Mouse (Mus musculus): ENCODE measurements around the gene Trim17. TPM values are rescaled to one million over a fixed set of nuclear protein-coding genes. Genes with fewer than 3 reads are reported as not detected.

Trim17 gene
- polyA plus RNA-seq (2016; fragmentation: Nextera tagmentation; extraction: Ambion mirVana), result 0.51 and 0.55 TPM in 2 replicates

DNA sequence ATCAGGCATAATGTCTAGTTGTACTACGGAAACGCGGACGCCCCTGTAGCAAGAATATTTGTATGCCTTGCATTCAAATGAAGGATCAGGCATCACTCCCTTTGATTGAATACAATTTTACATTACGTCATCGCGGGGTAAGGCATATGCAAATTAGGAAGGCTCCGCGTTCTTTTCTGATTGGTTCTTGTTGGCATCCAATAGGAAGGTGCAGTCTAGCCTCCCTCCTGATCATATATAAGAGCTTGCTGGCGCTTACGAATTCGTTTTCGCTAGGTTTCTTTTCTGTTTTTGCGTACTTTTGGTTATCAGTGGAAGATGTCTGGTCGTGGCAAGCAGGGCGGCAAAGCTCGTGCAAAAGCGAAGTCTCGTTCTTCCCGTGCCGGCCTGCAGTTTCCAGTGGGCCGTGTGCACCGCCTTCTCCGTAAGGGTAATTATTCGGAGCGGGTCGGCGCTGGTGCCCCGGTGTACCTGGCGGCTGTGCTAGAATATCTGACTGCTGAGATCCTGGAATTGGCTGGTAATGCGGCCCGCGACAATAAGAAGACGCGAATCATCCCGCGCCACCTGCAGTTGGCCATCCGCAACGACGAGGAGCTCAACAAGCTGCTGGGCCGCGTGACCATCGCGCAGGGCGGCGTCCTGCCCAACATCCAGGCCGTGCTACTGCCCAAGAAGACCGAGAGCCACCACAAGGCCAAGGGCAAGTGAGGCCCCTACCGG lies at the start of gene Trim17, which contains the start of gene Hist3h2a:
Gene Trim17, plus strand, starts transcription at position 266 of the 723 bp plus-strand sequence.
Gene Hist3h2a, plus strand, starts transcription at position 266 of the 723 bp plus-strand sequence.
- no peaks in the 10 kb centered on the region for H3K9me3 ChIP-seq
- peak within 1 kb of the TSS; percentile 90 for H3K9ac ChIP-seq
- peaks cover 27% of the 10 kb centered on the region for H3K4me1 ChIP-seq
- WGBS, result under 1% methylated on average over 49 of the region's 49 CpGs
- peak within 1 kb of the TSS; percentile 89 for H3K4me3 ChIP-seq
- H3K27ac ChIP-seq, result peak within 1 kb of the TSS; percentile 98
- H3K36me3 ChIP-seq, result peaks cover 8% of the 10 kb centered on the region; the same call in 1 of the 2 replicates
- ATAC-seq (ENCODE audit: insufficient number of reproducible peaks, insufficient read depth, low FRiP score, low TSS enrichment), result peak; percentile 86
- H3K27me3 ChIP-seq, result peaks cover 5% of the 10 kb centered on the region; the same call in 1 of the 2 replicates
- peak within 1 kb of the TSS; percentile 90 for H3K4me2 ChIP-seq (replicated peaks)

DNA sequence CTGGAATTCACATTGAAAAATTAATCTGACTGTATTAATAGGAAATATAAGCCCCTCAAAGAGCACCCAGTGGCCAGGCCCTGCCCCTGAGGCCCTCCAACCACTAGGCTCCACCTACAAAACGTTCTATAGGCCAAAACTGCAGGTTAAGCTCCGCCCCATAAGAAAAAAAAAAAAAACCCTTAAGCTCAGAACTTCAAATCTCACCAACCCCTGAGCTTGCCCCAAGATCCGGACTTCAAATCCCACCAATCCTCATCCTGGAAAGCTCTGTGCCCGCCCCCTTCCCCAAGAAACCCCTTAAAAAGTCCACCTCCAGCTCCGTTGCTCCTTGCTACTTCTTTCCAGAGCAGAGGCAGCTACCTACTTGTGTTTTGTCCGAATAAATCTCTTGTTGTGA lies 49.6 kb upstream of the Trim17 start:
- no peak overlapping the region for H3K4me3 ChIP-seq

DNA sequence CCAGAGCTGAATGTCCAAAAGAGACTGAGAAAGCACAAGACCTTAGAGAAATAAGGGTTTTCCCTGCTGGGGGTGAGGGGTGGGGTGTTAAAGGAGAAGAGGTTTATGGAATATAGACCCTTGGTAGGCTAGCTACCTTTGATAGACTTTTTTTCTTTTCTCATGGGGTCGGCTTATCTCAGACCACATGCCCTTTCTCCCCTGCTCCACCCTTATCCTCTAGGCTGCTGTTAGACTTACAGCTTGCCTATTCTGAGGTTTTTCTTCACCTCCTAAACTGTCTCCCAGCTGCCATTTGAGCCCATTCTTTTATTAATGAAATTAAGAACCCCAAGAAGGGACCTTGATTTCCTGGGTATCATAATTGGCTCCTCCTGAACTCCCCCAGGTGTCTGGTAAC lies 40.7 kb upstream of the Trim17 start:
- Histone ChIP-seq H3K4me1 (no peaks in the 10 kb centered on the region), H3K4me3 (no peak overlapping the region), H3K9ac (no peak overlapping the region), H3K4me2 (replicated peaks) (no peak overlapping the region), H3K36me3 (no peaks in the 10 kb centered on the region), H3K27ac (no peak overlapping the region), H3K27me3 (no peaks in the 10 kb centered on the region), H3K9me3 (no peaks in the 10 kb centered on the region)
- no peak for ATAC-seq (ENCODE audit: insufficient number of reproducible peaks, insufficient read depth, low FRiP score, low TSS enrichment)
- 70% methylated on average over 1 of the region's 1 CpGs for whole genome bisulfite sequencing

More for the DNA sequence above, 49.6 kb upstream of the Trim17 start:
- Histone ChIP-seq H3K27ac (no peak overlapping the region), H3K9ac (no peak overlapping the region), H3K9me3 (no peaks in the 10 kb centered on the region), H3K36me3 (peaks cover 18% of the 10 kb centered on the region), H3K4me1 (peaks cover 6% of the 10 kb centered on the region; the same call in 1 of the 2 replicates), H3K27me3 (no peaks in the 10 kb centered on the region), H3K4me2 (replicated peaks) (peak overlapping the region; percentile 86; the same call in 1 of the 2 replicates)
- no peak for ATAC-seq (ENCODE audit: insufficient number of reproducible peaks, insufficient read depth, low FRiP score, low TSS enrichment)
- WGBS, result 47% methylated on average over 6 of the region's 6 CpGs

DNA sequence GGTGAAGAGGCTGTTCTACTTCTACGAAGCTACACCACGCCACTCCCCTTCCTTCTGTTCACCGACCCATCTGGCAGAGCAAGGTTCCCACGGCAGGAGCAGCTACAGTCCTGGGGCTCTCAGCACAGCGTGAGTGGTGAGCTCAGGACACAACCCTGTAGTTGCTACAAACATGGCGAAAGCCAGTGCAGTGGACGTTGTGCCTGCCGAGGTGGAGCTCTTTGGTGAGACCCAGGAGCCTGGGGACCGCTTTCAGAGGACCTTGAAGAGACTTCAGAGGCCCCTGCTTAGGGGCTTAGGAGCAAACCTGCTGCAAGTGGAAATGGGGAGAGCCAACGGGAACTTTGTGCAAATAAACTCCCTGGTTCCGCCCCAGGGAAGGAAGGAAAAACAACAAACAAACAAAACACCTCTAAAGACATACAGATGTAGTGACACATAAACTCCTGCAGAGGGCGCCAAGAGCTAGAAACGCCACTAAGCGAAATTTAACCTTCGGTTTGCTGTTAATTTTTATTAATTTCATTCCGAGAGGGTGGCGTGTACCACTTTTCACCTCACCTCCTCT lies 39.9 kb upstream of the Trim17 start:
- no peak for ATAC-seq (ENCODE audit: insufficient number of reproducible peaks, insufficient read depth, low FRiP score, low TSS enrichment)
- H3K27ac ChIP-seq, result 0 out of 2 replicates have a peak overlapping the region, but pooled peaks have one; percentile 36

DNA sequence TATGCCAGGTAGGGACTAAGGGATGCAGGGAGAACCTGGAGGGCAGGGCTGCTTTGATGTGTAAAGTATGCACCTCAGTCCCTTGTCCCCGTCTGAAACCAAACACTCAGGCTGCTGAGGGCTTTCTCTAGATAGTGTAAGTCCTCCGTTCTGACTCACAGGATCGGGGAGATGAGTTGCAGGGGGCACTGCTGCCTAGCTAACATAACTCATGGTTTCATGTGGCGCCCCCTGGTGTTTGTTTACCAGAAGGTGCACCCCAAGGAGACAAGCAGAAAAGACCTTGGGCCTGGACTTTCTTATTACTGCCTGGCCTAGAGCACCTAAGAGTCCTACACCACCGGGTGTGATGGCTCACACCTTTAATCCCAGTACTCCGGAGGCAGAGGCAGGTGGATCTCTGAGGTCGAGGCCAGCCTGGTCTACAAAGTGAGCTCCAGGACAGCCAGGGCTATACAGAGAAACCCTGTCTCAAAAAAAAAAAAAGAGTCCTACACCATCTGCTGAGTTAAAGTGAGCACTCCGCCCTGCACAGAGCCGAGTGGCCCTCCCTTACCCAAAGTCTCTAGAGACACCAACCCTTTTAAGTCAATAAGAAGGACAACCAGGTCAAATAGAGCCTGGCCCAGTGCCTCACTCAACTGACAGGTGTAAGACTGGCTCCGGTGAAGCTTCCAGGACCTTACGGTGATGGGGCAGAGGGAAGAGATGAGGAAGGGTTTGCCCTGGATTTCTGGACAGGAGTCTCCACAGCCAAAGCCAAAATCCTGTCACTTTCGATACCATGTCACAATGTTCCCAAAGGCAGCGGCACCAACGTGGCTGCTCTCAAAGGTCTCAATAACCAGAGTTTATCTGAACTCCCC lies 37.4 kb upstream of the Trim17 start:
- no peaks in the 10 kb centered on the region for H3K36me3 ChIP-seq
- no peak overlapping the region for H3K4me2 ChIP-seq (replicated peaks)
- no peaks in the 10 kb centered on the region for H3K9me3 ChIP-seq
- no peak for ATAC-seq (ENCODE audit: insufficient number of reproducible peaks, insufficient read depth, low FRiP score, low TSS enrichment)
- no peaks in the 10 kb centered on the region for H3K4me1 ChIP-seq
- 56% methylated on average over 14 of the region's 14 CpGs for WGBS
- H3K9ac ChIP-seq, result no peak overlapping the region
- H3K27ac ChIP-seq, result no peak overlapping the region
- no peak overlapping the region for H3K4me3 ChIP-seq
- H3K27me3 ChIP-seq, result no peaks in the 10 kb centered on the region

More for the DNA sequence above, 39.9 kb upstream of the Trim17 start:
- no peaks in the 10 kb centered on the region for H3K36me3 ChIP-seq
- H3K9me3 ChIP-seq, result no peaks in the 10 kb centered on the region
- no peaks in the 10 kb centered on the region for H3K27me3 ChIP-seq
- H3K4me1 ChIP-seq, result no peaks in the 10 kb centered on the region
- H3K4me3 ChIP-seq, result peak overlapping the region; percentile 25
- 14% methylated on average over 17 of the region's 17 CpGs for WGBS
- H3K9ac ChIP-seq, result peak overlapping the region; percentile 47; the same call in 1 of the 2 replicates
- peak overlapping the region; percentile 52 for H3K4me2 ChIP-seq (replicated peaks)

DNA sequence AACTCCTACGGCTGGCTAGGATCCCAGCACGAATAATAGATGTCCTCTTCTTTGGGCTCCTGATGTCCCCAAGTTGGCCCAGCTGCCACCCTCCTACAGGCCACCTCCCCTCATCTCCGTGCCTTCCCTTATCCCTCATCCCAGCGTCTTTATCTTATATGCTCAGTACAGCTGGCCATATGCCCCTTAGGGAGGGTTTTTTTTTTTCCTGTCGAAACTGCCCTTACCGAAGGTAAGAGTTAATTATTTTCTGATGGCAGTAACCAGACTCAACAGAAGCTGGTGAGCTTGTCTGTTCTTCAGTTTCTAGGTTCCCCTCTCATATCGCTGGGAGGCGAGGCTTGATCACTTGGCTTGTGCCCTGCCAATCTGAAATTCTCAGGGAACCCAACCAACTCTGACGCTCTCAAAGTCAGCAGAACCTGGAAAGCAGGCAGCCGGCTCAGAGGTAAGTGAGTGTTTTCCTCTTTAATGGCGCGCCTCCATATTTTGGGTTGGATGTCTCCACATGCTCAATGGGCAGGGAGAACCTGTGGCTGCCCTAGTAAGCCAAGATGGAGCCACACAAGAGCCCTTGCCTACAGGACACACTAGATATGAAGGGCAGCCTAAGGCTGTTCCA lies 36.6 kb upstream of the Trim17 start, which contains the start of gene Btnl10:
Gene Btnl10, plus strand, starts transcription at position 164 of the 622 bp plus-strand sequence.
- Histone ChIP-seq H3K27me3 (no peaks in the 10 kb centered on the region), H3K27ac (no peak within 1 kb of the TSS), H3K4me1 (no peaks in the 10 kb centered on the region), H3K4me2 (replicated peaks) (no peak within 1 kb of the TSS), H3K36me3 (no peaks in the 10 kb centered on the region), H3K9me3 (no peaks in the 10 kb centered on the region), H3K4me3 (no peak within 1 kb of the TSS), H3K9ac (no peak within 1 kb of the TSS)
- 75% methylated on average over 12 of the region's 12 CpGs for WGBS
- no peak for ATAC-seq (ENCODE audit: insufficient number of reproducible peaks, insufficient read depth, low FRiP score, low TSS enrichment)

DNA sequence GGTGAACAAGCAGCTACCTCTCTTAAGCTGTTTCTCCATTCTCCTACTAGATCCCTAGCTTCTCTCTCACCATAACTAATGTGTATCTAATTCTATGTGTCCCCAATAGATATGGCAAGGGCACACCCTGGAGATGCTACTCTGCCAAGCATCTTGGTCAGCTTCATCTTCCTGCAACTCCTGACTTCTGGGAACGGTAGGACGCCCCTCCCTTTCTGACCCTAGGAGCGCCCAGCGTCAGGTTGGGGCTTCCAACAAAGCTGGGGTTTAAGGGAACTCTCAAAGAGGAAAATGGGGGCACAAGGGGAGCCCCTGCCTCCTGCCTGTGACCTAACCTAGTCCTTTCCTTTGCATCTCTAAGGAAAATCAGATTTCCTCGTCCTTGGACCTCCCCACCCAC lies 35.7 kb upstream of the Trim17 start:
- Histone ChIP-seq H3K4me2 (replicated peaks) (no peak overlapping the region), H3K36me3 (no peaks in the 10 kb centered on the region), H3K27me3 (no peaks in the 10 kb centered on the region), H3K4me3 (no peak overlapping the region), H3K9me3 (no peaks in the 10 kb centered on the region), H3K9ac (no peak overlapping the region), H3K4me1 (no peaks in the 10 kb centered on the region), H3K27ac (no peak overlapping the region)
- WGBS, result 71% methylated on average over 5 of the region's 5 CpGs
- no peak for ATAC-seq (ENCODE audit: insufficient number of reproducible peaks, insufficient read depth, low FRiP score, low TSS enrichment)

DNA sequence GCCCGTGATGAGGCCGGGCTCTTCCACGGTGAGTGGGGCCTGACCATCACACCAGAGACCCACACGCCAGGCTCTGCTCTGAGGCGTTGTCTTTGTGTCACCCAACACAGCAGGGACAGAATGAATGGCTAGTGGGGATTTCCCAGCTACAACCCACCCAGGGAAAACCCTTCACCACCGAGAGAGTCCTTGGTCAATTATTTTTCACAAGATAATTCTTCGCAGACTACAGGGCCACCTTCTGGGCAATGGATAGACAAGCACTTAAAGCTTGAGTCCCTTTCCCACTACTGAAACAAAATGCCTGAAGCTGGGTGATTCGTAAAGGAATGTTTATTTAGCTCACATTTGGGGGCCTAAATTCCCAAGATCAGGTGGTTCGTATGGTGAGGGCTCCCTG lies 32.1 kb upstream of the Trim17 start:
- H3K9ac ChIP-seq, result no peak overlapping the region
- no peaks in the 10 kb centered on the region for H3K4me1 ChIP-seq
- H3K4me3 ChIP-seq, result no peak overlapping the region
- H3K4me2 ChIP-seq (replicated peaks), result no peak overlapping the region
- no peak for ATAC-seq (ENCODE audit: insufficient number of reproducible peaks, insufficient read depth, low FRiP score, low TSS enrichment)
- no peaks in the 10 kb centered on the region for H3K27me3 ChIP-seq
- 83% methylated on average over 9 of the region's 9 CpGs for WGBS
- H3K36me3 ChIP-seq, result no peaks in the 10 kb centered on the region
- no peak overlapping the region for H3K27ac ChIP-seq
- H3K9me3 ChIP-seq, result no peaks in the 10 kb centered on the region

DNA sequence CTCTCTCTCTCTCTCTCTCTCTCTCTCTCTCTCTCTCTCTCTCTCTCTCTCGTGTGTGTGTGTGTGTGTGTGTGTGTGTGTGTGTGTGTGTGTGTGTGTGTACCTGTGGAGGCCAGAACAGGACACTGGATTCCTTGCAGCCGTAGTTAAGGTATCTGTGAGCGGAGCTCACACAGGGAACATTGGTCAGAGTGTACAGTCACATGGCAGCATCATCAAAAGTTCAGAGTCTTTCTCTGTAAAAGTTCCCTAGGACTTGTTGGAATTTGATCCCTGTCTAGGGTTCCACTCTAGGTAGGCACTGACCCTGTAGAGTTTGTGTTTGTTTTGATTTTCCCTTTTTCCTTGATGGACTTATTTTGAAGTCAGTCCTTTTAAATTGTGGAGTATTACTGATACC lies 27.8 kb upstream of the Trim17 start:
- Histone ChIP-seq H3K9ac (no peak overlapping the region), H3K9me3 (no peaks in the 10 kb centered on the region), H3K27me3 (no peaks in the 10 kb centered on the region), H3K4me1 (0 out of 2 replicates have a peak, but pooled peaks cover 5% of the 10 kb centered on the region), H3K27ac (no peak overlapping the region), H3K36me3 (peaks cover 9% of the 10 kb centered on the region), H3K4me3 (no peak overlapping the region), H3K4me2 (replicated peaks) (no peak overlapping the region)
- 57% methylated on average over 2 of the region's 3 CpGs for WGBS
- ATAC-seq (ENCODE audit: insufficient number of reproducible peaks, insufficient read depth, low FRiP score, low TSS enrichment), result no peak

DNA sequence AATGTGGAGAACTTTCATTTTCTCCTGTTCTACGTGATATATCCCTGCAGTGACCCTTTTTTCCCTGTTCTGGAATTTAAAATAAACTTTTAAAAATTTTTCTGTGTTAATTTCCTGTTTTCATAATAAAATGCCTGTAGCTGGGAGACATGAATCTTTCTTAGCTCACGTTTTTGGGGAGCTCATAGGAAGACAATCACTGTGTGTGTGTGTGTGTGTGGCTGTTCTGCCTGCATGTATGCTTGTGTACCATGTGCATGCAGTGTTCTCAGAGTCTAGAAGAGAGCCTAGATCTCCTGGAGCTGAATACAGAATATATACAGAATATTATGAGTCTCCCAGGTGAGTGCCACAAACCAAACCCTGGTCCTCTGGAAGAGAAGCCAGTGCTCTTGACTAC lies 27.4 kb upstream of the Trim17 start:
- H3K36me3 ChIP-seq, result peaks cover 13% of the 10 kb centered on the region
- 0 out of 2 replicates have a peak, but pooled peaks cover 5% of the 10 kb centered on the region for H3K4me1 ChIP-seq
- H3K4me2 ChIP-seq (replicated peaks), result no peak overlapping the region
- H3K9me3 ChIP-seq, result no peaks in the 10 kb centered on the region
- no peak for ATAC-seq (ENCODE audit: insufficient number of reproducible peaks, insufficient read depth, low FRiP score, low TSS enrichment)
- no peak overlapping the region for H3K4me3 ChIP-seq
- H3K27me3 ChIP-seq, result no peaks in the 10 kb centered on the region
- H3K27ac ChIP-seq, result no peak overlapping the region
- WGBS, result 59% methylated on average over 2 of the region's 2 CpGs
- no peak overlapping the region for H3K9ac ChIP-seq

Measured in embryonic facial prominence, embryonic 12.5 days (tissue).